Mouse (Mus musculus) midbrain, postnatal 0 days (tissue): ENCODE data around the gene Adgra1. TPM values are rescaled to one million over a fixed set of nuclear protein-coding genes. Genes with fewer than 3 reads are reported as not detected.

ENCODE experiments used
- ATAC-seq: fragments of 200-750 bp; cut with Nextera tagmentation; 2 replicates; pipeline ENCODE4 v1.8.0; 2017; ENCODE audit warnings: moderate number of reproducible peaks, mild to moderate bottlenecking, moderate TSS enrichment, moderate library complexity; ENCODE audit not compliant: low FRiP score
- DNase-seq: peaks from one replicate; pipeline ENCODE4 v3.0.0-alpha.2; 2015; ENCODE audit warnings: low spot score
- H3K27ac ChIP-seq: fragments of 300-500 bp; sonication (generic); 2 replicates; pipeline ENCODE4 v1.5.1; 2014; ENCODE audit warnings: low read depth, mild to moderate bottlenecking, low read length, mixed read lengths
- H3K27me3 ChIP-seq: fragments of 300-500 bp; sonication (generic); 2 replicates; pipeline ENCODE4 v1.6.1; 2014; ENCODE audit warnings: low read length, control low read depth, mixed read lengths; ENCODE audit not compliant: insufficient read depth
- H3K36me3 ChIP-seq: fragments of 300-500 bp; sonication (generic); 2 replicates; pipeline ENCODE4 v1.6.1; 2014; ENCODE audit warnings: low read length, control low read depth, mixed read lengths; ENCODE audit not compliant: insufficient read depth
- H3K4me1 ChIP-seq: fragments of 300-500 bp; sonication (generic); 2 replicates; pipeline ENCODE4 v1.6.1; 2014; ENCODE audit warnings: mild to moderate bottlenecking, control low read depth, antibody characterized with exemption, low read length, mixed read lengths; ENCODE audit not compliant: insufficient read depth
- H3K4me2 ChIP-seq: fragments of 300-500 bp; sonication (generic); 2 replicates; pipeline ENCODE4 v1.6.1; 2014; ENCODE audit warnings: low read depth, mild to moderate bottlenecking, low read length, mixed read lengths; ENCODE audit not compliant: poor library complexity, severe bottlenecking
- H3K4me3 ChIP-seq: fragments of 300-500 bp; sonication (generic); 2 replicates; pipeline ENCODE4 v1.5.1; 2014; ENCODE audit warnings: low read depth, mild to moderate bottlenecking, low read length, moderate library complexity
- H3K9ac ChIP-seq: fragments of 300-500 bp; sonication (generic); replicated peaks from 2 replicates; pipeline ENCODE4 v1.6.1; 2014; ENCODE audit warnings: mild to moderate bottlenecking, low read length, moderate library complexity, mixed read lengths; ENCODE audit not compliant: poor library complexity, severe bottlenecking
- H3K9me3 ChIP-seq: fragments of 300-500 bp; sonication (generic); 2 replicates; pipeline ENCODE4 v1.6.1; 2016; ENCODE audit warnings: low read length, control low read depth
- CTCF ChIP-seq: IDR thresholded peaks from 2 replicates; pipeline ENCODE4 v1.5.1; 2016; ENCODE audit warnings: antibody characterized with exemption, mild to moderate bottlenecking
- WGBS: fragments of 180-500 bp; shearing (Covaris S2); extraction: QIAGEN DNeasy Blood & Tissue Kit; methylation state at CpG from one replicate; pipeline ENCODE4 v1.1.7; 2014; 5-methylcytosine and 5-hydroxymethylcytosine counted together
- polyA plus RNA-seq: library from polyadenylated mRNA; unstranded; fragments of >200 nt; fragmentation: Nextera tagmentation; extraction: Ambion mirVana; gene quantifications from 2 replicates; pipeline ENCODE4 v1.2.1, GENCODE M21; 2015
- total RNA-seq: library from RNA; depleted of rRNA; stranded (reverse); fragments of >200 nt; gene quantifications from 2 replicates; pipeline ENCODE4 v1.2.3, GENCODE M21; 2014

Adgra1 gene
- total and polyA plus RNA-seq, 2 experiments from 2014 or later, result 27.8 to 55.3 TPM

GRCm38 (mm10) chr7:139822301-139823010 is 11.5 kb upstream of the Adgra1 start:
- ATAC-seq (no peak), DNase-seq (no peak)
- 83% methylated on average over 12 of the region's 12 CpGs for WGBS
- Histone ChIP-seq H3K36me3 (no peaks in the 10 kb centered on the region), H3K9ac (no peak overlapping the region), H3K4me3 (no peak overlapping the region), H3K4me1 (no peaks in the 10 kb centered on the region), H3K9me3 (no peaks in the 10 kb centered on the region), H3K4me2 (no peak overlapping the region), H3K27me3 (no peaks in the 10 kb centered on the region), H3K27ac (no peak overlapping the region)
- no peak for TF ChIP-seq CTCF

- ATAC-seq, result no peak
- 21% methylated on average over 9 of the region's 9 CpGs for WGBS
These were observed 6.3 kb upstream of the Adgra1 start for GRCm38 (mm10) chr7:139827687-139828086.

GRCm38 (mm10) chr7:139833532-139833931 is 442 bp upstream of the Adgra1 start:
- no peak for TF ChIP-seq CTCF
- DNase-seq (no peak), ATAC-seq (no peak)
- no peaks in the 10 kb centered on the region for H3K9me3 ChIP-seq
- H3K4me3 ChIP-seq, result peak overlapping the region; percentile 36
- peak overlapping the region; percentile 61 for H3K9ac ChIP-seq
- peaks cover 42% of the 10 kb centered on the region for H3K4me1 ChIP-seq
- no peaks in the 10 kb centered on the region for H3K36me3 ChIP-seq
- H3K27ac ChIP-seq, result peak overlapping the region; percentile 77
- no peaks in the 10 kb centered on the region for H3K27me3 ChIP-seq
- H3K4me2 ChIP-seq, result peak overlapping the region; percentile 64
- WGBS, result 12% methylated on average over 5 of the region's 5 CpGs

More at GRCm38 (mm10) chr7:139827687-139828086, 6.3 kb upstream of the Adgra1 start:
- H3K4me1 ChIP-seq, result no peaks in the 10 kb centered on the region
- no peaks in the 10 kb centered on the region for H3K27me3 ChIP-seq
- no peak overlapping the region for H3K4me3 ChIP-seq
- H3K36me3 ChIP-seq, result no peaks in the 10 kb centered on the region
- H3K4me2 ChIP-seq, result no peak overlapping the region
- H3K9me3 ChIP-seq, result no peaks in the 10 kb centered on the region
- no peak overlapping the region for H3K9ac ChIP-seq
- TF ChIP-seq CTCF, result no peak
- DNase-seq, result no peak
- H3K27ac ChIP-seq, result no peak overlapping the region

GRCm38 (mm10) chr7:139835140-139836131 is 1.5 kb downstream of the Adgra1 start:
- Histone ChIP-seq H3K36me3 (no peaks in the 10 kb centered on the region), H3K9ac (peak overlapping the region; percentile 61), H3K4me2 (peak overlapping the region; percentile 64), H3K9me3 (no peaks in the 10 kb centered on the region), H3K4me1 (peaks cover 42% of the 10 kb centered on the region), H3K27ac (peak overlapping the region; percentile 77), H3K27me3 (no peaks in the 10 kb centered on the region), H3K4me3 (peak overlapping the region; percentile 36)
- ATAC-seq (peak; percentile 47), DNase-seq (peak; percentile 86)
- 20% methylated on average over 15 of the region's 15 CpGs for whole genome bisulfite sequencing
- no peak for TF ChIP-seq CTCF

GRCm38 (mm10) chr7:139840443-139841168 is 6.6 kb downstream of the Adgra1 start:
- ATAC-seq, result no peak
- Histone ChIP-seq H3K27me3 (no peaks in the 10 kb centered on the region), H3K4me1 (peaks cover 21% of the 10 kb centered on the region), H3K27ac (no peak overlapping the region), H3K9ac (no peak overlapping the region), H3K4me2 (no peak overlapping the region), H3K9me3 (no peaks in the 10 kb centered on the region), H3K4me3 (no peak overlapping the region), H3K36me3 (peaks cover 6% of the 10 kb centered on the region)
- TF ChIP-seq CTCF, result no peak
- DNase-seq, result no peak
- WGBS, result 88% methylated on average over 11 of the region's 11 CpGs
